Mouse (Mus musculus) granulocyte monocyte progenitor cell, adult 5-6 weeks (primary cell): ENCODE data around the gene Elk3. TPM values are rescaled to one million over a fixed set of nuclear protein-coding genes. Genes with fewer than 3 reads are reported as not detected.
"Not testable (repeated sequence)": the region's sequence is repeated elsewhere in the genome, so short reads cannot be mapped to it uniquely, and the experiment has no call there.

ENCODE experiments used
- ATAC-seq: replicated peaks from 2 replicates; pipeline ENCODE4 v1.8.0; 2016; ENCODE audit warnings: mild to moderate bottlenecking, moderate TSS enrichment, inconsistent platforms; ENCODE audit not compliant: poor library complexity, severe bottlenecking
- total RNA-seq, 2 experiments: library from RNA; stranded (forward) in 1 of 2; stranded (reverse) in 1 of 2; fragments of 200-712, 200-1000 nt in 1 of 2; fragments of >200 nt in 1 of 2; fragmentation: Nextera tagmentation in 1 of 2; gene quantifications; 2 replicates each; pipeline ENCODE4 v1.2.3; 2014 to 2017

Gene Elk3
- total RNA-seq (2014; fragmentation: Nextera tagmentation) = 32.0 and 34.6 TPM in 2 replicates
- 16.3 and 19.0 TPM in 2 replicates for total RNA-seq (2017)

- ATAC-seq = peak; percentile 64
These were observed at the start of gene Elk3 for GRCm38 (mm10) chr10:93310721-93311411. Gene Elk3 (minus strand): TSS chr10:93311135.

DNA sequence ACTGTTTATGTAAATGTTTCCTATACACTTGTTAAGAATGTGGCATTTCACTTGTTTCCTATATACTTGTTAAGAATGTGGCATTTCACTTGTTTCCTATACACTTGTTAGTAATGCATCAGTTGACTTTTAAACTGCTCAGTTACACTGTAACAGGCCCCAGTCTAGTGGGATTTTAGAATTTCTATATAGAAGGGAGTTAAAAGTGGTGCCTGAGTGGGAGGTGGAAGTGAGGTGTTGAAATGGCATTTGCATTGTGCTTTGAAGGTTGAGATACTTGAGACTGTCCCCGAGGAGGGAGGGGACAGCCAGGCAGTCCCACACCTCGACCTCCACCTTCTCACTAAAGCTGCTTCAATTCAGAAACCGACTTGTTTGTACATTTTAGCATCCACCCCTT is 49.7 kb upstream of the Elk3 start:
- no peak for ATAC-seq

DNA sequence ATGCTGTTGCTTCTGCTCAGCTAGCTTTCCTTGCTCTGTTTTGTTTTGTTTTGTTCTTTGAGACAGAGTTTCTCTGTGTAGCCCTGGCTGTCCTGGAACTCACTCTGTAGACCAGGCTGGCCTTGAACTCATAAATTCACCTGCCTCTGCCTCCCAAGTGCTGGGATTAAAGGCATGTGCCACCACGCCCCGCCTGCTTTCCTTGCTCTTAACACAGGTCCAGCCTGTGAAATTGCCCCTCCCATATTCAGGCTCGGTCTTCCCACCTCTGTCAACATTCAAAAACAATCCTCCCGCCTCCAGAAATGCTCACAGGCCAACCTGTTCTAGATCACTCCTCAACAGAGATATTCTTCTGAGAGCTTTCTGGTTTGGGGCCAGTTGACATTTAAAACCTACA is 49.3 kb upstream of the Elk3 start:
- not testable (repeated sequence) for ATAC-seq

- no peak for ATAC-seq
These were observed 48.5 kb upstream of the Elk3 start for GRCm38 (mm10) chr10:93359339-93359863.

DNA sequence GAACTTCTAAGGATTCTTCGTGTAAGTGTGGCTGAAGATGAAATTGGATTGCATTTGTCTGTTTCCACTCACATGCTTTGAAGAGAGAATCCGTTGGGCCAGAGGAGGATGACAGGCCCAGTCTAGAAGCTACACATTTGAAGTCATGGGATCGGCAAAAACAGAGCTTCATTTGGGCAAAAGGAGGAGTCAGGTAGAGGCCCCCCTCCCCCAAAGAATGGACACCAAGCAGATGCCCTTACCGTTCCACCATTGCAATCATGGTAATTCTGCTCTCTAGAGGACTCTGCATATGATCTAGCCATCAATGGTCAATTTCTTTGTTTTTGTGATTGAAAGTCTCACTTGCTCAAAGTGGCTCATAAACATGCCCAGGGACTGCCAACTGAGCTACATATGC is 47.9 kb upstream of the Elk3 start:
- no peak for ATAC-seq

- no peak for ATAC-seq
These were observed 46.2 kb upstream of the Elk3 start for GRCm38 (mm10) chr10:93357162-93357561.

DNA sequence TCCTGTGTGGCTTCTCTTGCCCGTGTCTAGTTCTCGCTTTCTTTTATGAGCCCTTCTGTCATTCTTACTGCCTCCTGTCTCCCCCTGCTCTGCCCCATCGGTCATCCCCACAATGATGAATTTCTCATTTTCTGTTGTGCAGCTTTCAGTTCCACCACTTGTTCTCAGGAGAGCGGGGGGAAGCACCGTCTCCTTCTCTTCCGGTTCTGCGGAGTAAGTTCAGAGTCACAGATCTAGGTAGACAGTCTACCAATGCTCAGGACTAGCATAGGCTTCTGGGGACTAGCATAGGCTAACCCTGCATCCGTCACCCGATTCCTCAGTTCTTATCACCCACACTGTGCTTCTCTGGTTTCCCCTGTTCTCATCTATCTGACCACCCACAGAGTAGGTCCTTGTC is 45.2 kb upstream of the Elk3 start:
- peak; percentile 24 for ATAC-seq

- no peak for ATAC-seq
These were observed 44.5 kb upstream of the Elk3 start for GRCm38 (mm10) chr10:93355276-93355927.

DNA sequence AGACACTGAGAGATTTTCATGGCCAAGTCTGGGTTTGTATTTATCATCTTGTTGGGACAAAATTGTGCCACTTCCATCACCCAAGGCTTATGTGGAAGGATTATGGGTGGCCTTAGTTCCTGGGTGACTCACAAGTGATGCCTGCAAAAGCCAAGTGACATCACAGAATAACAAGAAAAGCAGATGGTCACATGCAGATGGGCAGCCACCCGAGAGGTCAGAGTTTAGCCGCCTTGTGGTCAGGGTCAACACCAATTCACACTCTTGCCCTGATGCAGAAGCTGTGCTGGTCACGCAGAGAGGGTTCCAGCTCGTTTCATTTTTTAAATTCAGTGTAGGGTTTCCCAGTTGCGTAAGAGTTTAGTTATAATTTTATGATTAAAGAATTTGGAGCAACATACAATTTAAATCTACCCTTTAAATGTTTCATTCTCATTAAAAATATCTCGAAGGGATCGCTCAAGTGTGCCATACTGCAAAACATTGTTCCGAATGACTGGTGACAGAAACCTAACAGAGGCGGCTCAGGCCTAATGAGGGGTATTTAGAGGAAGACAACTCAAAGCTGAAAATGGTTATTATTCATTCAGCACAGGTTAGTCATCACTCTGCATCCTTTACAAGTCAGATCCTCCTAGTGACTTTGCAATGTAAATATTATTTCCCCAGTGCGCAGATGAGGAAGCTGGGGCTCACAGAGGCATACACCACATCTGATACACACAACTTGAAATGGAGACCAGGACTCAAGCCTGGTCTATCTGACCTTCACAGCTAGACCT is 42.8 kb upstream of the Elk3 start:
- ATAC-seq = peak; percentile 27; the same call in 1 of the 2 replicates

GRCm38 (mm10) chr10:93347918-93348505 is 37.1 kb upstream of the Elk3 start:
- no peak for ATAC-seq

DNA sequence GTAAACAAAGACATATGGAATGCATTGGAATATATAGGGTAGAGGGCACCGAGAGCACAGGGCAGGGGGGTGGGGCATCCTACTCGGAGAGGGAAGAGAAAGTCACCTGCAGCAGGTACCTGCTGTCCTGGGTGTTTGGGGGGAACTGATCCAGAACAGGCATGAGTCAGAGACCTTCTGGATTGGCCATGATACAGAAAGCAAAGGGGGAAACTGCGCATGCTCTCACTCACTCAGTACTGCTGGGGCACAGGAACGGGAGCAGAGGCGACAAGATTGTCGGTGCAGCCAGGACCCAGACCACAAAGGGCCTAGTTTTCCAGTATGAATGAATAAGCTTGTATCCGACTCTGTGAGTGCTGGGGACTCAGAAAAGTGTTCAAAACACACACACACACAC is 36.5 kb upstream of the Elk3 start:
- ATAC-seq = no peak; the same call in 1 of the 2 replicates

DNA sequence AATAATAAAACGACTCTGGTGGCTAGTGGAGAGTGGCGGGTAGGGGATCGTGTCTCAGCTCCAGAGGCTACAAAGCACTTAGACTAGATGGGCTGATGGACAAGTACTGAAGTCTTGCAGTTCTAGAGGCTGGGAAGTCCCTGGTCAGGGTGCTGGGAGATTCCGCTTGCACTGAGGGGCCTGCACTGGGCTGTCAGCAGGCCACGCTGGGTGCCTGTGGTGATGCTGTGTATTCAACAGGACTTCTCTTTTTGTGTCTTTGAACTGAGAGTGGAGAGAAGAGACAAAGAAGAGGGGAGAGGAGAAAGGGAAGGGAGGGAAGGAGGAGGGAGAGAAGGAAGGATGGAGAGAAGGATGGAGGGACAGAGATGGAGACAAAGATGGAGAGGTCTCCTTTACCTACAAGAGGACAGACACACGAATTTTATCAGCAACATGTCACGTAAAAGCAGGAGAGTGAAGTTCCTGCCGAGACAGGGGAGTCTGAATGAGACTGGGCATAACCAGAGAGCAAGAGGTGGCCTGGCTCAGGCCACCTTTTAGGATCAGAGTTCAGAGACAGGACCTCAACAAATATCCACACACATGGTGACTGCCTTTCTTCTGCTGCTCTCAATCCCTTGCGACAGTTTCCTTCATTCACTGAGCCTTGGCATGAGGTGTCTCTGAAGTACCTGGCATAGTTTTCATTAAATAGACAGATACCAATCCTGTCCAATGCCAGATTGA is 35.4 kb upstream of the Elk3 start:
- no peak for ATAC-seq

DNA sequence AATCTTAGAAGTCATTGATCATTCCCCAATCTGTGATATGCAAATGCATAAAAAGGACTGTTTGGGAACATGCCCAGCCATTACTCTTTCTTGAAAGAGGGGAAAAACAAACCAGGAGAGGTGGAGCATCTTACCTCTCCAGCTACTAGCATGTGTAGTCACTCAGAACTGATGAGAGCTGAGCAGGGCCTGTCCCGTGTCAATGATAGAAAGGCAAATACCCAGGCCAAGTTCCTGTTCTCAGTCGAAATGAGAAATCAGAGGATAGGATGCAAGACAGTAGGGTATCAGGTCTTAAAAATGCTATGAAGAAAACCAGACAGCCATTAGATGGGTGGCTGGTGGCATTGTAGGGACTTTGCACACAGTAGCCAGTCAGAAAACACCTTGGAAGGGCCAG is 34.6 kb upstream of the Elk3 start:
- ATAC-seq = no peak

DNA sequence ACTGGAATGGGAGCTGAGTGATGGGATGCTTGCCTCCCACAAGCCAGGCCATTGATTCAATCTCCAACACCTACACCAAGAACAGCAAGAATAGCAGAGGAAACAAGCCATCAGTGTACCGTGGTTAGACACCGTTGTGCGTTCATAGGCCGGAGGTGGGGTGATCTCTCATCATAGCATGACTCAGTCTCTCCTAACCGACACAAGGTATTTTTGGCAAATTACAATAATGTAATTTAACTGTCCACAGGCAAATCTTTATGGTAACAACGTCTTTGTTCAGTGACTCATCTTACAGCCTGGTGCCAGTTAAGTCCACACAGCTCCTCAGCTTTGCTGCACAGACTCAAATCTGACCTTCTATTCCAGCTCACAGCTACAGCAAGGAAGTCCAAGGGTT is 32.5 kb upstream of the Elk3 start:
- ATAC-seq = no peak

DNA sequence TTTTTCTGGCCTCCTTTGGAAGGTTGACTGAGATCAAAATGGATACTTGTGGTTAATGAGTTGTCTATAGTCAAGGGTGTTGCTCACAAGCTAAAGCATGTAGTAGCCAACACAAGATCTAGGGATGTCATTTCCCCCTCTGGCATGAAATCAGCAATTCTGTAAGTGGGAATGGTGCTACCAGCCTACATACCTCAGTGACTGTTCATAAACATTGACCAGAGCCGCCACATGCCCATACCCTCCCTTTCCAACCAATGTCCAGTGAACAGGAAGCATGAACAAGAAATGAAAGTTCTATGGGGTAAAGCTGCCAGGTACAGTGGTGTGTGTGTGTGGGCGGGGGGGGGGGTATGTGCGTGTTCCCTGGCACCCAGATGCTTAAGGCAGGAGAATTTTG is 32.1 kb upstream of the Elk3 start:
- 0 out of 2 replicates have a peak, but pooled peaks have one; percentile 30 for ATAC-seq

- ATAC-seq = no peak
These were observed 27.6 kb upstream of the Elk3 start for GRCm38 (mm10) chr10:93338526-93338925.

- peak; percentile 17; the same call in 1 of the 2 replicates for ATAC-seq
These were observed 25.6 kb upstream of the Elk3 start for GRCm38 (mm10) chr10:93336462-93336931.

- ATAC-seq = peak; percentile 85
These were observed 25.0 kb upstream of the Elk3 start for GRCm38 (mm10) chr10:93335828-93336461.

- no peak for ATAC-seq
These were observed 24.1 kb upstream of the Elk3 start for GRCm38 (mm10) chr10:93335001-93335400.
